Mouse (Mus musculus): Measurements from ENCODE around the gene Ggta1.

DNA sequence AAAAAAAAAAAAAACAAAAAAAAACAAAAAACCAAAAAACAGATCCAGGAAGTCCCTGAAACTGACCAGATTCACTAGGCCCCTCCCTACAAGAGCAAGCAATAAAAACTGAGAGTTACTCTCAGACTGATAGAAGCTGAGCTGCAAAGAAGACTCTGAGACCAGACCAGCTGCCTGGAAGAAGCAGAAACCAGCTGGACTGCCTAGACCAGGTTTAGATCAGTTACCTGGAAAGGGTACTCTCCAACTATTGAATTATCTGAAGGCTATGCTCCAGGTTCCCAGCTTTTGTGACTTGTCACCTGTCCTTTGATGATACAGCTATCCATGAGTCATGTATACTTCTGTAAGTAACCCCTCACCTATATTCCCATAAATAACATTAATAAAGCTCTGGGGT is 3.7 kb downstream of the Ggta1 start:
- TF ChIP-seq CTCF (IDR thresholded peaks at IDR 0.05; ENCODE audit: control insufficient read depth, insufficient read depth, insufficient replicate concordance, low read depth, low read length) (no peak), POLR2A (IDR thresholded peaks at IDR 0.05; ENCODE audit: control insufficient read depth, low read depth, low read length) (no peak)
